Mouse (Mus musculus) layer of hippocampus, postnatal 10 days (tissue): ENCODE measurements around the gene Sec14l4. TPM values are rescaled to one million over a fixed set of nuclear protein-coding genes. Genes with fewer than 3 reads are reported as not detected.

Experiments used
- DNase-seq, 2 experiments: peaks; one replicate each; pipeline ENCODE4 v3.0.0; 2021; ENCODE audit warnings: low spot score in 2 of 2
- total RNA-seq, 2 experiments: library from RNA; stranded (reverse); gene quantifications; 2 replicates each; pipeline ENCODE4 v1.2.3; 2021

Sec14l4 gene
- total RNA-seq, 2 experiments from 2014 or later, result 0.38 to 1.1 TPM

DNA sequence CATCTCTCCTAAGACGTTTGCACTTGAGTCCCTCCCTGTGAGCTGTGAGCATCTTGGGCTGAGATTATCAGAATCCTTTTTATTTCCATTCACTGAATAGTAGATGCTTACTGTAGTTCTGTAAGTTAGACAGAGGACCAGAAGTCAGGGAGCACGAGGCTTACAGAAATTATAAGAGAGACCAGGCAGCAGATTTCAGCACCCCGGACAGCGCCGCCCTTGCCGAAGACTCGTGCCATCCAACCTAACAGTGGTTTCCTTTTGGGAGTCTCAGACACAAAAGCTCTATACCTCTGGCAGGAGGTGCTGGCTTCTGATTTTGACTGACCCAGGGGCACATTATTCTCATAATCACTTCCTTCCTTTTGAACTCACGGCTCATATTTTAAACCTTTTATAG lies 45.4 kb downstream of the Sec14l4 start:
- DNase-seq, result no peak

- no peak for DNase-seq
These were observed 47.1 kb downstream of the Sec14l4 start for GRCm38 (mm10) chr11:4078267-4078933.

GRCm38 (mm10) chr11:4080219-4080618 lies 49.0 kb downstream of the Sec14l4 start:
- peak; percentile 79 to 80 for DNase-seq

DNA sequence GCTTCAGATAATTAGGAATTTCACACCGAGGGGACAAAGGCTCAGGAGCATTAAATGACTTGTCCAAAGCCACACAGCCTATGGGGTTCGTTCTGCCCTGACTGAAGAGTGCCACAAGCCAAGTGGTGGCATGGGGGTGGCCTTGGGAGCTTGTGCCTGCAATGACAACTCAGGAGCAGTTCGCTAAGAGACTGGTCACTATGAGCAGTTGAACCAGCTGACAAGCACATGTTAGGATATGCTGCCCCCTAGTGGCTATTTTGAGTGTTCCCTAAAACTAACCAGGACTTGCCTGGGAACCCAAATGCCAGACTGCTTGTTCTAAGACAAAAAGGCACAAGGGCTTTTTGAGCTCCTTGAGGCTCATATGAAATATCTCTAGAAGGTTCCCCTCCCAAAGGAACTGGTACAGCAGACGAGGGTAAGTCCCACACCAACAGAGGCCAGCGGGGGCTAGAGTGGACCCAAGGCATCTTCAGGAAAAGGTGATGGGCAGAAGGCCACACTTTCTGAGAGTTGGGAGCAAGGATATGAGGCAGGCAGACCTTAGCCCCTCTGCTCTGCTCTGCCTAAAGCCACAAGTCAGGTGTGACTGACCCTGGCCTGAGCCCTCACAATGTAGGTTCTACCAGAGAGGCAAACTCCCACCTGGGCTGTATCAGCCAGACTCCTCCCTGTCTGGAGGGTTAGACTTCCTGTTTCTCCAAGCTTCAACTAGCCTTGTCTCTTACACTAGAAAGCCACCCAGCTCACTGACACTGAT lies 52.2 kb downstream of the Sec14l4 start:
- peak; percentile 70 to 79 for DNase-seq

- DNase-seq, result no peak
These were observed 55.0 kb downstream of the Sec14l4 start for GRCm38 (mm10) chr11:4086246-4086645.

DNA sequence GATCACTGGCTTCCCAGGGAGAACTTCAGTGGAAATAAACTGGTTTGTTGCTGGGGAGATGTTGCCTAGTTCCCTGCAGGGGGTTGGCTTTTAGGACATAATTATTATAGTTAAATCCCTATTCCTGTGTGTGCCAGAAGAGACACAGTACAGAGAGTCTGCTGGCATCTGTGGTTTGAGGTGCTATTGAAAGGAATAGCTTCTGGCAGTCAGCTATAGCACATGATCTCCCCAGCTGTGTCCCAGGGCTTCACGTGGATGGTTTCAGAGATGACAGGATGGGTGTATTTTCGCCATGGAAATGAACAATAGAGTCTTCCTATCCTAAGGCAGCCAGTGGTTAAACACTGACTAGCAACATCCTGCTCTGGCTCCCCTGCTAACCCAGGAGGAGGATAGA lies 56.0 kb downstream of the Sec14l4 start:
- DNase-seq, result peak; percentile 26

DNA sequence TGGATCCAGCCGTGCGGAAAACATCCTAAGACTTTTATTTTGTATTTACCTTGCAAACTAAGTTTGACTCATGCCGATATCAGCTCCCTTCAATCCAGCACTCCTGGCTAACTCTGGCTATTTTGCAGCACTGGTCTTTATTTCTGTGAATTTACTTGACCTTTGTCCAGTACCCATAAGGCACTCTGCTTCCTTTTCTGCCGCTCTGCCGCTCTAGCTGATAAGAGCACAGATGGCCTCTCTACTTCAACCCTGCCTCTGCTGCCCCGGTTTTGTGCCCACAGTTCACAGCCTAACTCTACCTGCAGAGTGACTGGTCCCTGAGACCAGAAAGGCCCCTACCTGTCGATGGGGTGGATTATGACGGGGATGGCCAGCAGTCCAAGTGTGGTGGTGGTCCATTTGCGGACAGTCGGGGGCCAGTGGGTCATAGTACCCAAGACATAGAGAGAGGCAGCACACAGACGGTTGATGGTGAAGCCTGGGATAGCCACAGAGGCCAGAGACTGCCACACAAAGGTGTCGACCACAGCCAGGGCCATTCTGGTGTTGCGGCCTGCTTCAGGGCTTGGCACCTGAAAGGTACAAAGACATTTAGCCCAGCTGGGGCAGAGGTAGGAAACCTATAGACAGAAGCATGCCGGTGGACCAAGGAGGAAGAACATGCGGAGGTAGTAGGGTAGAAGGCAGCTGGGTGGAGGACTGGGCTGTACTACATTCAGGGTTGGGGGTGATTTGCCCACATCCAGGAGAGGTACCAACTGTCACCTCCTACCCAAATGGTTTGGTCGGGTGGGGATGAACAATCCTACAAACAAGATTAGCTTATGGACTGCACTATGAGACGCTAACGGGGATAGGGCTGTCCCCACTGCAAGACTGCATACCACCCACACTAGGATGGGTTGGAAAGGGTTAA lies 62.5 kb downstream of the Sec14l4 start:
- DNase-seq, result no peak

GRCm38 (mm10) chr11:4094378-4095170 lies 63.3 kb downstream of the Sec14l4 start:
- DNase-seq, result peak; percentile 77 to 84

GRCm38 (mm10) chr11:4095171-4096053 lies 64.2 kb downstream of the Sec14l4 start, which contains the start of gene Mtfp1:
Gene Mtfp1 (minus strand): TSS chr11:4095445.
- DNase-seq, result peak; percentile 54 to 66

DNA sequence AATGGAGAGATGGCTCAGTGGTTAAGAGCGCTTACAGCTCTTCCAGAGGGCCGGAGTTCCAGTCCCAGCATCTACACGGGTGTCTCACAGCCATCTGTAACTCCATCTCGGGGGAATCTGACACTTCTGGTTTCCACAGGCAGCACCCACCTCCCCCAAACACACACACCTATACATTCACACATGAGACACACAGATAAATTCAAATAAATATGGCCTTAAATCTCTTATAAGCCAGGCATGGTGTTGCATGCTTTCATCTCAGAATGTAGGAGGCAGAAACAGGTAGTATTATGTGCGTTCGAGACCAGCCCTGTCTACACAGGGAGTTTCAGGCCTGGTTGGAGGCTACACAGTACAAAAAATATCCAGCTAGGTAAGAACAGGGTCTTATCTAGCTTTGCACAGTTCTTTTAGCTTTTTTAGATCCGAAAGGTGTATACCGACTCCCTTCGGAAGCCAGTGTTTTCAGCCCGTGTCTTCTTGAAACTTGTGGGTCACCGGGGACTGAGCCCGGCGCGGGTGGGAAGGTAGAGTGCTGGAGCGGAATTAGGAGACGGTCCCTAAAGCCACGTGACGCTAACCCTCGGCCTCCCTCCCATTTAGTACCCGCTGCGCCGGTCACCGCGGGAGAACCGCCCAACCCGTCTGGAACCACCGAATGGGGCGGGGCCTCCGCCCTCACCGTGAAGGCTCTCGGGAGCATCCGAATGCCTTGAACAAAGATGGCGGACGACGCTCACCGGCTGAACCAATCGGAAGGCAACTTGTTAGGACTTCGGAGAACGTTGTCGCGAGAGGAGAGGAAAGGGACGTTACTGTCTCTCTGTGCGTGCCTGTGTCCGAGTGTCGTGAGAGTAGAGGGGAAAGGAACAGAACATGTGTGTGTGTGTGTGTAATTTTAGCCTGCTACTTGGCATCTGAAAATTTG lies 65.1 kb downstream of the Sec14l4 start:
- peak; percentile 96 to 98 for DNase-seq

- DNase-seq, result peak; percentile 36 to 38
These were observed 65.9 kb downstream of the Sec14l4 start for GRCm38 (mm10) chr11:4097091-4097621.

Other genes with a start within 250 kb of the Sec14l4 start
- 10 to 100 TPM; 84.0 to 87.2 TPM for gene Osbp2, start 167.6 kb upstream of the Sec14l4 start, total RNA-seq
- gene 4921536K21Rik, start 136.4 kb upstream of the Sec14l4 start, total RNA-seq, result under 1 TPM; 0.62 to 0.69 TPM
- 10 to 100 TPM; 19.8 to 22.6 TPM for gene Dusp18, start 136.2 kb upstream of the Sec14l4 start, total RNA-seq
- 10 to 100 TPM; 21.8 to 22.2 TPM for gene Slc35e4, start 116.8 kb upstream of the Sec14l4 start, total RNA-seq
- gene Tcn2, start 99.3 kb upstream of the Sec14l4 start, total RNA-seq, result 10 to 100 TPM; 13.2 to 16.2 TPM
- gene Pes1, start 67.5 kb upstream of the Sec14l4 start, total RNA-seq, result 10 to 100 TPM; 37.1 to 51.0 TPM
- gene 4930556J24Rik, start 54.7 kb upstream of the Sec14l4 start, total RNA-seq, result not detected
- 10 to 100 TPM in 1 of 2 experiments, 1 to 10 TPM in 1; 8.9 to 10.2 TPM for gene Gal3st1, start 47.8 kb upstream of the Sec14l4 start, total RNA-seq
- 1 to 10 TPM; 3.7 to 4.5 TPM for gene Sec14l3, start 33.4 kb downstream of the Sec14l4 start, total RNA-seq
- 10 to 100 TPM; 62.5 to 66.0 TPM for gene Mtfp1, start 64.0 kb downstream of the Sec14l4 start, total RNA-seq
- 10 to 100 TPM; 24.3 to 26.8 TPM for gene Sec14l2, start 92.0 kb downstream of the Sec14l4 start, total RNA-seq
- gene Rnf215, start 103.7 kb downstream of the Sec14l4 start, total RNA-seq, result 10 to 100 TPM; 47.7 to 49.4 TPM
- 10 to 100 TPM; 13.4 to 14.6 TPM for gene Ccdc157, start 128.8 kb downstream of the Sec14l4 start, total RNA-seq
- 10 to 100 TPM; 61.1 to 72.9 TPM for gene Sf3a1, start 128.9 kb downstream of the Sec14l4 start, total RNA-seq
- gene Tbc1d10a, start 155.3 kb downstream of the Sec14l4 start, total RNA-seq, result 10 to 100 TPM; 28.4 to 31.1 TPM
- 1 to 10 TPM; 4.0 to 5.5 TPM for gene Castor1, start 186.8 kb downstream of the Sec14l4 start, total RNA-seq
- not detected for gene Osm, start 205.0 kb downstream of the Sec14l4 start, total RNA-seq
- under 1 TPM; 0.59 to 0.71 TPM for gene Lif, start 226.1 kb downstream of the Sec14l4 start, total RNA-seq